Mouse (Mus musculus): ENCODE results near the gene Tesc.

- TF ChIP-seq CTCF (IDR thresholded peaks at IDR 0.05; ENCODE audit: extremely low read depth, insufficient read length, insufficient replicate concordance, low read depth, low read length): no peak
- no peak for TF ChIP-seq POLR2A (IDR thresholded peaks at IDR 0.05; ENCODE audit: low read depth, low read length)
Observed at GRCm38 (mm10) chr5:118086956-118087355, 59.4 kb downstream of the Tesc start.

Measured in small intestine, adult 2 months (tissue).